Mouse (Mus musculus): ENCODE results near the gene Rgs8.

- TF ChIP-seq POLR2A (IDR thresholded peaks at IDR 0.05; ENCODE audit: insufficient read depth, low read depth, low read length) (no peak), CTCF (IDR thresholded peaks at IDR 0.05) (no peak), EP300 (IDR thresholded peaks at IDR 0.05; ENCODE audit: insufficient read depth, low read depth, low read length) (no peak)
Measured at GRCm38 (mm10) chr1:153717990-153718389, 65.2 kb downstream of the Rgs8 start.
